Mouse (Mus musculus) brown adipose tissue, adult 24 weeks (tissue): ENCODE data around the gene Gal3st4. TPM values are rescaled to one million over a fixed set of nuclear protein-coding genes. Genes with fewer than 3 reads are reported as not detected.

Source experiments
- H3K27ac ChIP-seq: fragments of 200-500 bp; replicated peaks from 2 replicates; pipeline ENCODE4 v1.5.1; 2012; ENCODE audit warnings: low read depth, mild to moderate bottlenecking, low read length
- H3K4me1 ChIP-seq: fragments of 200-500 bp; 2 replicates; pipeline ENCODE4 v1.6.1; 2012; ENCODE audit warnings: low read length, mixed read lengths; ENCODE audit not compliant: control insufficient read depth, insufficient read depth, insufficient read length
- H3K4me3 ChIP-seq: fragments of 200-500 bp; 2 replicates; pipeline ENCODE4 v1.5.1; 2012; ENCODE audit warnings: low read depth, mild to moderate bottlenecking, low read length, moderate library complexity; ENCODE audit not compliant: insufficient read depth
- polyA plus RNA-seq: library from polyadenylated mRNA; stranded (reverse); fragments of >200 nt; gene quantifications from 2 replicates; pipeline ENCODE4 v1.2.4, GENCODE M21; 2012; ENCODE audit not compliant: missing spikeins, insufficient read depth, insufficient read length

Gal3st4 gene
- polyA plus RNA-seq, 1 experiment: not detected

DNA sequence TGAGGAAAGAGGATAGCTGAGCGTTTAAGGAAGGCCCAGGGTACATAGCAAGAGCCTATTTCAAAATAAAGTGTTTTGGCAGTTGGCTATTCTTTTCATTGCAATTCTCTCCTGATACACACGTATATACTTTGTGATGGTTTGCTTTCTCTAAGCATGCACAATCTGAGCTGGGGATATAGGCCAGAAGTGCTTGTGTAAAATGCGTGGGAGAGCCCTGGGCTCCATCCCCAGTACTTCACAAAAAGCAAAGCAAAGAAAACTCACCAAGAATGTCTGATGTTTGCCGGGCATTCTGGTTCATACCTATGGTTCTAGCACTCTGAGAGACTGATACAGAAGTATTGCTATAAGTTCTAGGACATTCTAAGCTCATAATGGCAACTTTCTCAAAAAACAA is 3.7 kb downstream of the Gal3st4 start:
- H3K4me3 ChIP-seq: no peak overlapping the region
- no peak overlapping the region for H3K27ac ChIP-seq
- no peaks in the 10 kb centered on the region for H3K4me1 ChIP-seq

DNA sequence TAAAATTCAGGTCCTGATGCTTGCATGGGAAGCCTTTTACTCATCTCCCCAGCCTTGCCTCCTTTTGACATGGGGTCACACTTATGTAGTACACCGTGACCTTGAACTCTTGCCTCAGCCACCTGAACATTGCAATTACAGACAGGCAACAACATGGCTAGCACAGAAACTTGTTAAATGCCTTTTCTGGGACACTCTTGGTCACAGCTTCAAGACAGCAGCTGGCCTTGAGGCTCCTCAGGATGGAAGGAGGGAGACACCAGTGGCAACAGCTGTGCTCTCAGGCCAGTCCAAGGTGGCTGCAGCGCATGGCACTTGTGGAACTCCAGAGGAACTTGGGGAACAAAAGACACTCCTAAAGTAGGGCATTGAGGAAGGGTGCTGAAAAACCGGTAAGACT is 5.5 kb downstream of the Gal3st4 start:
- Histone ChIP-seq H3K4me3 (no peak overlapping the region), H3K4me1 (no peaks in the 10 kb centered on the region), H3K27ac (no peak overlapping the region)

DNA sequence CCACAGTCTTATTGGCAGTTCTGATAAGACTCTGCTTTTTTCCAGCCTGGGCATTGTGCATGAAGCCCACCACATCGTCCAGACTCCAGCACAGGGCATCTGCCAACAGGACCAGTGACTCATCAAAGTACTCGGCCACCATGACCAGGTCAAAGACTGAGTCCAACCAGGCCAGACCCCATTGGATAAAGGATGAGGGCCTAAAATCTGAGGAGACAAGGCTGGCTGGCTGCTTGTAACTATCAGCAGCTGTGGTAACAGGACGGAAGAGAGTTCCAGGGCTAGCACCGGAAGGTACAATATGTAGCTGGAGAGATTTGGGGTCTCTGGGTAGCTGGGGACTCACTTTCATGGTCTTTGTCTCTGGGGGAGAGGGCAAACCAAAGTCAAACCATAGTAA is 6.9 kb downstream of the Gal3st4 start:
- H3K4me1 ChIP-seq: no peaks in the 10 kb centered on the region
- no peak overlapping the region for H3K27ac ChIP-seq
- no peak overlapping the region for H3K4me3 ChIP-seq

DNA sequence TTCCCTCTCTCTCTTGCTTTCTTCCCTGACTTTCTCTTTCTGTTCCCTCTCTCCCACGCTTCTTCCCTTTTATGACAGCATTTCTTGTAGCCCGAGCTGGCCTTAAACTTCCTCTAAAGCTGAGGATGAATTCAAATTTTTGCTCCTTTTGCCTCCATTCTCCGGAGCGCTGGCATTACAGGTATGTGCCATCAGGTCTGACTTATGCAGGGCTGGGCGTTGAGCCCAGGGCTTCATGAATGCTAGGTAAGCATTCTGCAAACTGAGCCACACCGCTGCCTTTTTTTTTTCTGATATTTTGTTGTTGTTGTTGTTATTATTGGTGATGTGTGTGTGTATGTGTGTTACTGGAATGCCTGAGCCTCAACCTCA is 8.4 kb downstream of the Gal3st4 start:
- no peak overlapping the region for H3K27ac ChIP-seq
- H3K4me3 ChIP-seq: peak overlapping the region; percentile 75
- no peaks in the 10 kb centered on the region for H3K4me1 ChIP-seq

DNA sequence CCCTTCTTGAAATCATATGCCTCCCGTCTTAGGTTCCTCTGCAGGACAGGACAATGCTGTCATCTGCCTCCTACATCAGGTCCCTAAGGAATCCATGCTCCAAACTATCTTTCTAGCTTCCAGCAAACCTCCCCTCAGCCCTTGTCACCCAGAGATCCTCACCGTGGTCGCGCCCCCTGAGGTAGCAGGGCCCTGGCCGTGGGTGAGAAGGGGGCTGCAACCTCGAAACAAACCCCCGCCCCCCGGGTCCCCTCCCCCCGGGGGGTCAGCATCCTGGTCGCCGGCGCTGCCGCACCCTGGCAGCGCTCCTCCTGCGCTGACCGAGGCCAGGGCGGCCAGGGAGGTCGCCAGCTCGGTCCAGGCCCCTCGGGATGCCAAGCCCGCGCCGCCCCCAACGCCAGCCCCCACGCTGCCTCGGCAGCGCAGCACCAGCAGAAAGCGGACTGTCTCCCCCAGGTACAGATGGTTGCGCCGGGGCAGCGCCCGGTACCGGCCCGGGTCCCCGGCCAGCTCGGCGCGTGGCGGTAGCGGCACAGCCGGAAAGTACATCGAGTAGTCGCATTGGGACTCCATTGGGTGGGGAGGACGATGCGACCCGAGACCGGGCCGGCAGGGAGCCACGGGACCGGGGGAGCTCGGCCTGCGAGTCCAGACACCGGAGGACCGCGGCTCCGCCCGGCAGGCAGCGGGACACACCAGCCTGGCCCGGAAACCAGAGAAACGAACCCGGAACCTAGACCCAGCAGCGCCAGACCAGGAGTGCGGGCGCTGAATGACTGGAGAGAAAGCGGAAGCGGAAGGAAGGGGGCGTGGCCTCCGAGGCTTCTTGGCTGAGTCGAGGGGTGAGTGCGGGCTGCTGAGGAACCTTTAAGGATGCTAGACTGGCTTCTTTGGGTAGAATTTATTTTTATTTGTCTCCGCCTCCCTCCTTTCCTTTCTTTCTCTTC is 9.1 kb downstream of the Gal3st4 start, which contains the start of gene BC037034:
Gene BC037034 (minus strand): TSS at position 774 of the 947 bp plus-strand sequence.
- Histone ChIP-seq H3K4me1 (no peaks in the 10 kb centered on the region), H3K27ac (peak within 1 kb of the TSS; percentile 54), H3K4me3 (peak within 1 kb of the TSS; percentile 75)

DNA sequence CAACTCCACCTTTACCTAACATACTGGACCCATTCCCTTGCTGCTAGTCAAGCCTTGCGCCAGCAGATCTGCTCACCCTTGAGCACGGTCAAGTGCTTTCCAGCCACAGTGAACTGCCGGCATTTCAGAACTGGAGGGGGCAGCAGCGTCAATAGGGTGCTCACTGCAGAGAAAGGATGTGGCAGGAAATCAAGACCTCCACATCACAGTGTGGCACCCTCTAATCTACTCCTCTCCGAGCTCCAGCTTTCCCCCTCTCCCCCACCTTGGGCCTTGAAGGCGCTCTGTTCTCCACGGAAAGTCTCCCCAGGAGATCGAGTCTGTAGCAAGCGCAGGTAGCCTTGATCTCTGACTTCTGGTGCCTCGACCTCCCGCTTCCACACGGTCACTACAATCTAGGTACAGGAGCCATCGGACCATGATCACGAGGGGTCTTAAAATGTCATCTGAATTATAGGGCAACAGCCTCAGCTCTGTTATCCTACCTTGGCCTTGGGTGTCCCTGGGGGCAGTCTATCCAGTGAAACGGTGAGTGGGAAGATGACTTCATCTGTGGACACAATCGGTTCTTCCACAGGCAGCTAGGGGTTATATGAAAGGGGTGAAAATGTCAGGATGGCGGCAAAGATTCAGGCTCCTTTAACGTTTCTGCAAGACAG is 9.9 kb downstream of the Gal3st4 start:
- Histone ChIP-seq H3K4me1 (no peaks in the 10 kb centered on the region), H3K27ac (peak overlapping the region; percentile 9; the same call in 1 of the 2 replicates), H3K4me3 (peak overlapping the region; percentile 75)

DNA sequence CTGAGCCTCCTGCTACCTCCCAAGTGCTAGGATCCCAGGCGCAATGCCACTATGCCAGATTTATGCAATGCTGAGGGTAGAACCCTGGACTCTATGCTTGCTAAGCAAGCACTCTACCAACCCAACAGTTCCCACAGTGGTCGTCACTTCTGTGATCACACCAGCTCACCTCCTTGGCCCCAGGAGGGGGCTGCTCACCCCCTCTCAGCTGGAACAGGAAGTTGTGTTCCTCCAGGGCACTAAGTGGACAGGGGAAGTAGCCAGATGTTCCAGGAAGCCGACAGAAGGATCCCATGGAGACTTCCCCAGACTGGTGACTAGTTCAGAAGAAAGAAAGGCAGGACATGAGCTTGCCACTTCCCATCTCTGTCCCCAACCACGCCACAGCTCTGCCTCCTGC is 10.6 kb downstream of the Gal3st4 start:
- Histone ChIP-seq H3K4me3 (peak overlapping the region; percentile 75), H3K27ac (0 out of 2 replicates have a peak overlapping the region, but pooled peaks have one; percentile 9), H3K4me1 (no peaks in the 10 kb centered on the region)

DNA sequence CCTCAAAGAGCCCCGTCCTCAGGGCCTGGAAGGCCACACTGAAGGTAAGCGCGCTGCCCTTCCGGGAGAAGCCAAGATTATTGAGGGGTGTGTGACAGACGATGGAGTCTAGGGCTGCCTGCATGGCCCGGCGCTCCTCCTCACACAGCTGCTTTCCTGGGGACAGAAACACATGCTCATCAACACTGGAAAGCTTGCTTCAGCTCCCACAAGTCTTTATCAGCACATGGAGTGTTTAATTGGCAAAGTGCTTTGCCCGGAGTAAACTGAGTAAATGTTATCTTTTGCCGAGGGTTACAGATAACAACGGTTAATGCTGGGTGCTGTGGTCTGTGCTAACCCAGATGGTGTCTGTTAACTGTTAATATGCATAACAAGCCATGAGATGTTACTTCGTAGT is 11.8 kb downstream of the Gal3st4 start:
- Histone ChIP-seq H3K4me3 (no peak overlapping the region), H3K27ac (no peak overlapping the region), H3K4me1 (no peaks in the 10 kb centered on the region)

DNA sequence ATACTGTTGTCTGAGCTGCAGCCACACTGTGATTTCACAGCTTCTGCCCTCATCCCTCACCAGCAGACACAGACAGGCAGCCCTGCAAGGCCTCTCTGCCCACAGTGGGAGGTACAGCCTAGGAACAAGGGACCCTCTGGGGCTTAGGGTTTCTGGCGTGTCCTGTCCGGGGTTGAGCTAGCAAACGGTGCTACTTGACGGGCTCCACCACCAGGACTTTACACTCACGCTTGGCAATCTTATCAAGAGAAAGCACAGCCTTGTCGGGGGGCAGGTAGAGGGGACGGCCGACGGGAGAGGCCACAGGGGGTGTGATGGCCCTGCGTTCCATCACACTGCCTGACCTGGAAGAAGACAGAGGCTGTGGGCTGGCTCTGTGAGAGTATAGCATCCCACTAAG is 12.6 kb downstream of the Gal3st4 start:
- no peaks in the 10 kb centered on the region for H3K4me1 ChIP-seq
- no peak overlapping the region for H3K27ac ChIP-seq
- H3K4me3 ChIP-seq: no peak overlapping the region

DNA sequence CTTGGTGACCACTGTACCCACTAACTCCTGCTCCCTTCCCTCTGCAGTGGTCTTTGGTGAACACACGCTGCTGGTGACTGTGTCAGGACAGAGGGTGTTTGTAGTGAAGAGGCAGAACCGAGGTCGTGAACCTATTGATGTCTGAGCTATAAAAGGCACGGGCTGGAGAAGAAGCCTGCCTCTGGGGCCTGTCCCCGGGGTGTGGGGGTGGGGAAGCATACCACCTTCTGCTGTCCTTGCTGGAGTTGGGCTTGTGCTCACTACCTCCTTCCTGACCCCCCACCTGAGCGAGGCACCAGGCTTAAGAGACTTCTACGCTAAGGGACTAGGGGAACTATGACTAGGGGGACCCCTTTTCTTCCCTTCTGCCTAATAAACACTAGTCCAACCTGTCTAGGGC is 13.6 kb downstream of the Gal3st4 start:
- no peak overlapping the region for H3K27ac ChIP-seq
- H3K4me3 ChIP-seq: no peak overlapping the region
- peaks cover 3% of the 10 kb centered on the region; the same call in 1 of the 2 replicates for H3K4me1 ChIP-seq

DNA sequence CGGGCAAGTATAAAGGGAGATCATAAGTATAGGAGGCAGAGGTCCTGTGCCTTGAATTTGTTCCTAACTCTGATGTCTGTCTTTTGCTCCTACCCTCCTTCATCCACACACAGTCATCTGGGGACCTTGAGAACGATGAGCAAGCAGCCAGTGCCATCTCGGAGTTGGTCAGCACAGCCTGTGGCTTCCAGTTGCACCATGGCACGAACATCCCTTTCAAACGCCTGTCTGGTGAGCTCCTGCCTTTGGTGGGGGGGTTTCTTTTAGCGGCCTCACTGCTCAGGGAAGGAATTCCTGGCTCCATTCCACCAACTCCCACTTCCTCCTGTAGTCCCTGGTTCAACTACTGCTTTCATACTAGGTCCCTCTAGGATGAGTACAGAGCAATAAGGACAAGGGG is 14.1 kb downstream of the Gal3st4 start:
- peaks cover 3% of the 10 kb centered on the region; the same call in 1 of the 2 replicates for H3K4me1 ChIP-seq
- H3K27ac ChIP-seq: no peak overlapping the region
- no peak overlapping the region for H3K4me3 ChIP-seq

DNA sequence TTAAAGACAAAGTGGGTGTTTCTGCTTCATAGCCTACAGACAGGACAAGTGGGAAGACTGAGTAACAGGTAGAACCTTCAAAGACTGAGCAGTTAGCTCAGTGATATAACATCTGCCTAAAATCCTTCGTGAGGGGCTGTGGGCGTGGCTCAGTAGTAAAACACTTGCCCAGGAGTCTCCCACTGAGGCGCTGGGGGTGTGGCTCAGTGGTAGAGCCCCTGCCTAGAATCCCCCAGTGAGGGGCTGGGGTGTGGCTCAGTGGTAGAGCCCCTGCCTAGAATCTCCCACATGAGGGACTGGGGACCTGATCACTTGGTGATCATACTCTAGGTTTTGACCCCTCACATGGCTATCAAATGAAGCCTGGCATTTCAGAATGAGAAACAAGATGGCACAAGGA is 14.6 kb downstream of the Gal3st4 start:
- Histone ChIP-seq H3K4me1 (peaks cover 3% of the 10 kb centered on the region; the same call in 1 of the 2 replicates), H3K27ac (no peak overlapping the region), H3K4me3 (no peak overlapping the region)

DNA sequence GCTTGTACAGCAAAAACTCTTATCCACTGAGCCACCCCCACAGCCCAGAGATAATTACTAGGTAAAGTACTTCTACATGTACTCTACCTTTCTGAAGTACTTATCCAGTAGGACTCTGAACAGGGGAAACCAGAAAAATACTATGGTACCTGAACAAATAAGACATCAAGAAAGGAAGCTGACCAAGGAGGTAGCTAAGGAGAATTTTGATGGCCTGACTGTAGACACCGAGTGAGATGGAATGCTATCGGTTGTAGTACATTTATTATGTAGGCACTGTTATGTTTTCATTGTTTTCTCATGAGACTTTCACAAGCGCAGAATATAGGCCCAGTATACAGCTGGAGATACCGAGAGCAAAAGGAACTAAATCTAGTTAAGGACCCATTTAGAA is 15.1 kb downstream of the Gal3st4 start:
- Histone ChIP-seq H3K27ac (no peak overlapping the region; the same call in 1 of the 2 replicates), H3K4me3 (no peak overlapping the region), H3K4me1 (peaks cover 3% of the 10 kb centered on the region; the same call in 1 of the 2 replicates)

DNA sequence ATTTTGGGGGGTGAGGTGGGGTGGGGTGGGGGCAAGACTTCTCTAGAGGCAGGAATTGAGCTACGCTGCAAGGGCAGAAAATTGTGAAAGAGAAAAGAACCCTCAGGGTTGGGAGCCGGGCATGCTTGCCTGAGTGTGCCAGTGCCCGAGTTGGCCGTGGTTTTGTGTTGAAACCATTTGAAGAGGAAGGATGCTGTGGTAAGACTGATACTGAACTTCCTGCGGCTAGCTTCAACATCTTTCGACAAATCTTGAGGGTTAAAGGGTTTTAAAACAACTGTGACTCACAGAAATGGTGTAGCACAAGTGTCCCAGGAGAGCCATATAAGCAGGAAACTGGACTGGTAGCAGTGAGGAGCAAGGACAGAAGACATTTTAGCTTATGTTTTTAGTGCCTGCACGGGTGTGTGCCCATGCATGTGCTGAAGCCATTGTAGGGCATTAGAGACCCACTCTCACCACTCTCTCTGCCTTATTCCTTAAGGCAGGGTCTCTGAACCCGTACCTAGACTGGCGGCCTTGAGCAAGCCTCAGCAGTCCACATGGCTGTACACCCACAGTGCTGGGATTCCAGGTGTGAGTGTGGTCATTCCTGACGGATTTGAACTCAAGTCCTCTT is 15.6 kb downstream of the Gal3st4 start:
- Histone ChIP-seq H3K27ac (peak overlapping the region; percentile 40; the same call in 1 of the 2 replicates), H3K4me1 (peaks cover 3% of the 10 kb centered on the region; the same call in 1 of the 2 replicates), H3K4me3 (peak overlapping the region; percentile 7; the same call in 1 of the 2 replicates)

DNA sequence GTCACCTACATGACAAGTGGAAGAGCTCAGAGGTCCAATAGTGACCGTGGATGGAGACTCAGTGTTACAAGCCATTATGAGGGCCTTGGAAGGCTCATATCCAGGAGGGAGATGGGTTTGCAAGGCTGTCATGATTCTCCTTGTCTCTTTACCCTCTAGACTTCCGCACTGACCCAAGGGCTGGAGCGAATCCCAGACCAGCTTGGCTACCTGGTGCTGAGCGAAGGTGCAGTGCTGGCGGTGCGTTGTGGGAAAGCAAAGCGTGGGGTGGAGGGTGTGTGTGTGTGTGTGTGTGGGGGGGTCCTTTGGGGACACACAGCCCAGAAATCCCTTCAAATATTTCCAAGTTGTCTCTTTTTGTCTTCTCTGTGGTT is 16.6 kb downstream of the Gal3st4 start:
- H3K4me1 ChIP-seq: peaks cover 3% of the 10 kb centered on the region; the same call in 1 of the 2 replicates
- peak overlapping the region; percentile 83 for H3K4me3 ChIP-seq
- H3K27ac ChIP-seq: peak overlapping the region; percentile 13; the same call in 1 of the 2 replicates
